Mouse (Mus musculus): ENCODE measurements around the gene 4933427D14Rik.
"Not testable (repeated sequence)": the region's sequence is repeated elsewhere in the genome, so short reads cannot be mapped to it uniquely, and the experiment has no call there.

Gene 4933427D14Rik

DNA sequence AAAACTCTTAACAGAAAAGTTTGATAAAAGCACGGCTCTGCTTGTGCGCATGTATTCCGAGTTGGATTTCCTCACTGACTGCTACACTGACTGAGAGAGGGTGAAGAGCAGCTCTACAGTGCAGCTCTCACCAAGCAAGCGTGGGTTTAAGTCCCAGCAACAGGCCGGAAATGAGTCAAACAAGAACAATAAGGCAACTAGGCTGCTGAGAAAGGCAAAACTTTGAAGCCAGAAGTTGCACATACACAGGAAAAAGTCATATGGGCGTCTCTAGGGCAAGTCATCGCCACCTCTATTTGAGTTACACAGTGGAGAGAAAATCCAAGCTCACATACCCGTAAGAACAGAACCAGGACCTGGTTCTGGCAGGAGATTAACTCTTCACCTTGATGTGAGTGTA is 10.8 kb downstream of the 4933427D14Rik start:
- no peak for DNase-seq

DNA sequence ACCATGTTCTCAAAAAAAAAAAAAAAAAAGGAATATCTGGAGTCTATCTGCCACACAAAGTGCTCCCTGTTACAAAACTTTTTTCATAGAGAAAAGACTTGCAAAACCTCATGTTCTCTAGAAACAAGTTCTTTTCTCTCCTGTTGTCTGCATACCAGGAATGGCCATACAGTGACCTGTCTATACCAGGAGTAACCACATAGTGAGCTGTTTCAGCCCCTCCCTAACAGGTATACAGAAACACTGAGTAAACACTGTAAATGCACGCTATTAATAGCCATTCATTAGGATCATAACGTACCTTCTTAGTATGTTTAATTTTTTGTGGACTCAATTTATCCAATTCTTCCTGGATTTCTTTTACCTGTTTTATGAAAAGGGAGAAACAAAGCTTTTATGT is 13.0 kb downstream of the 4933427D14Rik start:
- DNase-seq: no peak

DNA sequence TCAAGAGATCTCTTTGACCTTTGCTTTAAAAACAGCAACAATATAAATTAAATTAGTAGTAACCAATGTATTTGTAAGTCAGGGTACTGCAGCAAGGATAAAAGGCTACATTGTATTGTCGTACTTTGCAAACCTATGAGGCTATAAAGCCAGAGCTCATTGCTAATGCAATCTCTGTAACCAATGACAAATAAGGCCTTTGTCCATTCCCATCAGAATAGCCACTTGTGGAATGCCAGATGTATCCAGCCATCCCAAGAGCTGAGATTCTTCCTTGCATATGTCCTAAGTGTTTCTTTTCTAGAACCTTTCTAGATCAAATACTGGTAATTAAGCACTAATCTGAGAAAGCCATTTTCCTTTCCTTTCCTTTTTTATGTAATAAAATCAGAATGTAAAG is 16.4 kb downstream of the 4933427D14Rik start:
- DNase-seq: no peak

DNA sequence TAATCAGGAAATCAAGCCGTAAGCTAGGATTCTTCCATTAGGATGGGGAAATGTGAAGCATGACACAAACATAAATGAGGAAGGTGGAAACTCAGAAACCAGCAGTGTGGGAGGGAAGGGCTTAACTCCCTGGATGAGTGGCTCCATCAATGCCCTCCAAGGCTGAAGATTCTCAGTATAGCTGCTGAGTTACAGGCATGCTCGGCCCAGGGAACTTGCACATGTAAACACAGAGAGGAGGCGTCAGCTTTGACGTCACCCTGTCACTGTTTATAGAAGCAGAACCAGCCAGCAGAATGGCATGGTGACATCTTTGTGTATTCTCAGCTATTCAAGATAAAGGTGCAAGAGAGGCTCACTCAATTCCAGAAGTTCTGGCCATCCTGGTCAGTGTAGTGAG is 23.0 kb downstream of the 4933427D14Rik start:
- DNase-seq: no peak

GRCm38 (mm10) chr11:72181136-72181535 is 26.1 kb downstream of the 4933427D14Rik start:
- DNase-seq: no peak

- no peak for DNase-seq
Measured at GRCm38 (mm10) chr11:72180556-72180955, 26.7 kb downstream of the 4933427D14Rik start.

GRCm38 (mm10) chr11:72176553-72176952 is 30.7 kb downstream of the 4933427D14Rik start:
- DNase-seq: no peak

DNA sequence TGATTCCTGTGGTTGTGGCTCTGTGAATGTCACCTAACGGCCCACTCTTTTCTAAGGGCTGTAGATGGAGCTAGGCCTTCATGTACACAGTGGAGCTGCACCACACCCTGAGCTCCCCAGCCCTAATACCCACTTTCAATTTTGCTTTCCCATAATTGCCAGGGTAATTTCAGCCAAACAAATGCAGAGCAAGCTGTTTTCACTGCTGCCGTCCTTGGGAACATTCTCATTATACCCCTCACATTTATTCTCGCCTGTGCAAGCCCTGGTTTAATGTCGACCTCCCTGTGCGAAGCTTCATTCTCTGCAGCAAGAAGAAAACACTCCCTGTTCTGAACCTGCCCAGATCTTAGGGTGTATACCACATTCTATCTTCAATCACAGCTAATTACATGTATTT is 31.3 kb downstream of the 4933427D14Rik start:
- DNase-seq: no peak

DNA sequence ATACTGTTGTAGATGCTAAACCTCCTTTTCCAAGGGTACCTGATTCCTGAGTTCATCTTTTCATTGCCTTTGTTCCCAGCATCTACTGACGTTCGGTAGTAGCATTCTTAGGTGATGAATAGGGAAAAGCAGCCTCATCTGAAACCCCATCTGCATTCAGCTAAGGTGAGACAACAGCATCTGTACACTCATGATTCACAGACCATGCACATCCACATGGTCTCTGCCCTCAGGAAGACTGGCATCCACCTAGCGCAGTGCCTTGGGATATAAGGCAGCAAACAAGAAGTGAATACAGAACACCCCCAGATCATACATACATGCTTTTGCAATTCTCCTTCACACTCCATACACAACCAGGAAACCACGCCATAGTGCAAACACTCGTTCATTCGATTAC is 32.5 kb downstream of the 4933427D14Rik start:
- no peak for DNase-seq

GRCm38 (mm10) chr11:72173506-72173905 is 33.8 kb downstream of the 4933427D14Rik start:
- DNase-seq: no peak

GRCm38 (mm10) chr11:72171906-72172305 is 35.4 kb downstream of the 4933427D14Rik start:
- not testable (repeated sequence) for DNase-seq

DNA sequence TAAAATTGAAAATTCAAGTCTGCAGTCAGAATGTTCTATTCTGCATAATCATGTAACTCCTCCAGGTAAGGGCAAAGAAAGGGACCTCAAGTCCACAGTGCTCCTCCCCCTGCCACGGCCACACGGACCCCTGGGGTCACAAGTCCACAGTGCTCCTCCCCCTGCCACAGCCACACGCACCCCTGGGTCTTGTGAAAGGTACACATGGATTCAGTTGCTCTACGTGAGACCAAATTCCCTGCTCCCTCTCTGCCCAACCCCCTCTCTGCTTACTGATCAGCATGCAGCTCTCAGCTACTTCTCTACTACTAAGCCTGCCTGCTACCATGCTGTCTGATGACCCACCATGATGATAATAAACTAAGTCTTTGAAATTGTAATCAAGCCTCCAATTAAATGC is 37.4 kb downstream of the 4933427D14Rik start:
- DNase-seq: no peak

DNA sequence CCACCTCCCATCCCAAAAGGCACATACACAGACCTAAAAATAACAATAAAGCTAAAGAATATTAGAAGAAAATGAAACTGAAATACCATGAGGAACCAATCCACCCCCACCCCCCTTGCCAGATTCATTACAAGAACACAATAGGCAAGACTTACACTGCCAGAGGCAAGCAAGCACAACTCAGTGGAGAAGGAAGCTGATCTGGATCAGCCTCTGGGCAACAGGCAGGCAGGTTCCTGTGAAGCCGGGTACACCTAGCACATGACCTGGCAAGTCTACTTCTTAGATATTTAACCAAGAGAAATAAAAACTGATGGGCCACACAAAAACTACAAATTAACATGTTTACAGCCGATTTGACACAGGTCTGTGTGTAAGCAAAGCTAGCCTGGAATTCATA is 44.1 kb downstream of the 4933427D14Rik start:
- DNase-seq: no peak

GRCm38 (mm10) chr11:72156624-72157023 is 50.6 kb downstream of the 4933427D14Rik start:
- no peak for DNase-seq

DNA sequence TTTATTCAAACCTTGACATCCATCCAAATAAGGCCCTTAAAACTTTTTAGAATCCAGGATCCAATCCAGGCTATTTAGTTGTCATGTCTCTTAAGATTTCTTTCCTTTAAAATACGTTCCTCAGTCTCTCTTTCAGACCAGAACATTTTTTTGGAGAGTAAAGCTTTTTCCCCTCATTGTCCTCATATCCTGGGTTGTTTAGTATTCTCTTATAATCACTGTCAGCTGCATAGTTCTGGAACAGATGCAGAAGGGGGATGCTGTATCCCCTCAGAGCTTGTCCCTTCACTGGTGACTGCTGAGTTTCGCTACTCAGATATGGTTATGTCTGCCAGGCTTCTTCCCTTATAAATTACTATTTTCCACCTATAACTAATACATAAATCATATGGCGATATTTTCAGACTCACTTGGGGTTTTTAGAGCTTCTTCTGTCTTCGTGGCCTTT is 51.3 kb downstream of the 4933427D14Rik start:
- no peak for DNase-seq

DNA sequence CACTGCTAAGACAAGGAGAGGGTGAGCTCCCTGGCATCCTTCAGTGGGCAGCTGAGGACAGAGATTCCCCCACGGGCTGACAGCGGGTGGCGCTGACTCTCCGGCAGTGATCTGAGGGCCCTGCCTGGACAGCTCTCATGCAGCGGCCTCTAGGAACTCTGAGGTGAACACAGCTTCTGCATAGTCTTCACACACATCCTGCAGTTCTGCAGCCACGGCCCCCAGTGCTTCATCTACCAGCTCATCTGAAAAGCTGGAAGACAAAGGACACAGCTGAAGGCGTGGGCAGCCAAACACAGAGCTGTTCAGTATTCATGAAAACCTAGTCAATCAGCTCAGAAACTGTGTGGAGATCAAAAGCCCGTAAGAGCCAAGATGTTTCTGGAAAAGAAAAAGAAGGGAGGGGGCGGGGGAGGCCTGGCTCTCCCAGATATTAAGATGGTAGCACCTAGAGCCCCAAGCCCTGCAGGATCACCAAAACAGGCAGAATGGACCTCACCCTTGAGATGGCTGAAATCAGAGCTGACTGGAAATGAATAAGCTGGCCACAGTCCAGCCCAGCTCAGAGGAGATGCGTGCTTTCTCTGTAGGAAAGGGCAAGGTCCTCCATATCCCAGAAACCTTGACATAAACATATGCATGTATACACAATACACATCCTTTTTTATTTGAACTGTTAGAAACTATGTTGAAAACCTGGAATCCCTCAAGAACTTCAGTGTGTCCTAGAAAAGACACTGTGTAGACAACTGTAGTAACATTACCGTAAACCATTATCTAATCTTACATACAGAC is 51.9 kb downstream of the 4933427D14Rik start:
- no peak for DNase-seq

DNA sequence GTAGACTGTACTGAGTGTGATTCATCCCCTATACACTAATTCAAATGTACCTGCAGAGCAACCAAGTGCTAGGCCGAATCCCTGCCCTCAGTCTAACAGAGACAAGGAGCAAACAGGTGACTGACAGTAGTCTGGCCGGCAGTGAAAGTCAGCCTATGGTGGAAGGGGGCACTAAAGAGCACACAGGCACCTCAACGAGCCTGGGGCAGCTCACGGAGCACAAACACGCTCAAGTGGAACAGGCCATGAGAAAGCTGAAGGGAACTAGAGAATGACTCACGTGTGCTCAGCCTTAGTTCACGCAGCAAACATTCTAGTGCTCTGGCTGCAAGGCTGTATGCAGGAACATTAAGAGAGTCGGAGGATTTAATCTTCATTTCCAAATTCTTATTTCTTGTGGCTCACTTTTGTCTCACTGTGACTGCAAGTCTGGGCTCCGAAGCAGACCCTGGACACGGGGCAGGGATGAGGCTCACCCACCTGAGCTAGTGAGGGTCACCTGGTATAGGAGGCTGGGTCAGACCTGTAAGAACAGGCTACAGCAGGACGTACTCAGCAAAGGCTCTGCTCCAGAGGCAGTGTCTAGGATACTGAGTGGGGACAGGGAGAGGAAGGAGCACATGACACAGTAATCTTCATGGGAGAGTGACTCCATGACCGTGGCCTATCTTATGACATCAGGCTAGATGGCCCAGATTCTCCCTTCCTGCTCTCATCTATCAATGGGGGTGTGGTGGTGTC is 54.0 kb downstream of the 4933427D14Rik start:
- DNase-seq: no peak

- no peak for DNase-seq
Measured at GRCm38 (mm10) chr11:72151120-72151519, 56.1 kb downstream of the 4933427D14Rik start.

- no peak for DNase-seq
Measured at GRCm38 (mm10) chr11:72147910-72148309, 59.3 kb downstream of the 4933427D14Rik start.

GRCm38 (mm10) chr11:72145877-72146248 is 61.4 kb downstream of the 4933427D14Rik start:
- DNase-seq: no peak

DNA sequence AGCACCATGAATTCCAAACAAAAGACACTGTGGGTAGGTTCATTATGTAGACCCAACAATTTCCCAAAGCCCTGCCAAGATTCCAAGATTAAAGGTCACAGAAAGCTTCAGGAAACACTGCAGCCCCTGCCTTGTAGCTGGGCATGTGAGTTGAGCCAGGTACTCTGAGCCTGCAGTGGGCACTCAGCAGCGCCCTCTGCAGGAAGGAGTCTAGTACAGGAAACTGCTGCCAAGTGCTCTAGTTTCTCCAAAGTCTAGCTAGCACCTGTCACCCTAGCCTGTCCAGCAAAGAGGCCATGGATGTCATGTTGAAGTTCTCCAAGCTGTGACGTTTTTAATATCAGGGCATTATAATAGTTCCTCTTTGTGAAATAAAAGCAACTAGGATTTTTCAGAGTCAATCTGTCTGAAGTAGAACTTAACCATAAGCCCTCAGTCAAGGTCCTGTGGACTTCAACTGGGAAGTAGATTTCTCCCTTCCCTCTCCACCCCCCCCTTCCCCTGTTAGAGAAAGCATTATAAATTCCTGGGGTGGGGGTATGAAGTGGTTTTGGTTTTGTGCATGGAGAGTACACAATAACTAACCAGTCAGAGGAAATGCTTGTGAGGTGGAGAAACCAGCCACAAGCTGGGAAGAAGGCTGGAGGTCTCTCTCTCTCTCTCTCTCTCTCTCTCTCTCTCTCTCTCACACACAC is 61.9 kb downstream of the 4933427D14Rik start:
- peak; percentile 65 for DNase-seq

DNA sequence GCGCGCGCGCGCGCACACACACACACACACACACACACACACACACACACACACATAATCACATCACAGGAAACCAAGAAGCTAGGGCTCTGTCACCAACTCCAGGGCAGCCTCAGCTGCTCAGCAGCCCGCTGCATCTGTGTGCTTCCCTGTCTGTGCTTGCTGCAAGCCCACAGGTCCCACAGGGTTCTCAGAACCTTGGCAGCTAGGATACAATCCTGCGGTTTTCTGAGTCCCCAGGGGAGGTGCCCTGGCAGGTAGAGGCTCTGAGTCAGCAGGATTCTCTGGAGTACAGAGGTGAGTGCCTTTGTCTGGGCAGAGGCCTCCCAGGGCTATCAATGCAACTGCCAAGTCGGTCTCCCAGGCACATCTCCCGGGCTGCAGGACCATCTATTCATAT is 64.4 kb downstream of the 4933427D14Rik start:
- DNase-seq: peak; percentile 27

DNA sequence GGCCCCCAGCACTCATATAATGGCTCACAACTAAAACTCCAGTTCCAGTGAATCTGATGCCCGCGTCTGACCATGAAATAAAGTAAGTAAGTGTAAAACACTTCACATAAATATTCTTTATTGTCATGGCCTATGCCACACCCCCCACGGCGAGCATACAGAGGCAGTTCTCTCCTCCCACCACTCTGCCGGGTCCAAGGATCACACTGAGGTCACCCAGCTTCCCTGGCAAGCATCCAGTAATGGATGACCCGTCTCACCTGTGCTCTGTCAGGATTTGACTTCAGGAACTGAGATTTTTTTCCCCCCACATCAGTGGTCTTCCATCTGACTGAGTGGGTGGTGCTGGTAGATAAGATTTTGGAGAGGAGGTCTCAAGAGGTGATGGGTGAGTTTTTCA is 67.1 kb downstream of the 4933427D14Rik start:
- DNase-seq: no peak
